Mouse (Mus musculus) limb, embryonic 14.5 days (tissue): ENCODE measurements around the gene Cptp. TPM values are rescaled to one million over a fixed set of nuclear protein-coding genes. Genes with fewer than 3 reads are reported as not detected.

ENCODE experiments used
- ATAC-seq: fragments of 200-750 bp; cut with Nextera tagmentation; 2 replicates; pipeline ENCODE4 v1.8.0; 2017; ENCODE audit warnings: low read depth, moderate number of reproducible peaks, moderate TSS enrichment; ENCODE audit not compliant: low FRiP score
- DNase-seq: peaks from one replicate; pipeline ENCODE4 v3.0.0-alpha.2; 2015; ENCODE audit warnings: low spot score
- H3K27ac ChIP-seq: fragments of 300-500 bp; sonication (generic); replicated peaks from 2 replicates; pipeline ENCODE4 v1.5.1; 2014; ENCODE audit warnings: low read depth, mild to moderate bottlenecking, low read length, moderate library complexity, mixed read lengths
- H3K27me3 ChIP-seq: fragments of 300-500 bp; sonication (generic); 2 replicates; pipeline ENCODE4 v1.6.1; 2014; ENCODE audit warnings: low read length, mixed read lengths; ENCODE audit not compliant: control insufficient read depth, insufficient read depth
- H3K36me3 ChIP-seq: fragments of 300-500 bp; sonication (generic); 2 replicates; pipeline ENCODE4 v1.6.1; 2014; ENCODE audit warnings: mild to moderate bottlenecking, low read length, moderate library complexity, mixed read lengths; ENCODE audit not compliant: control insufficient read depth, insufficient read depth
- H3K4me1 ChIP-seq: fragments of 300-500 bp; sonication (generic); 2 replicates; pipeline ENCODE4 v1.6.1; 2014; ENCODE audit warnings: antibody characterized with exemption, low read length, mixed read lengths; ENCODE audit not compliant: control insufficient read depth, insufficient read depth
- H3K4me2 ChIP-seq: fragments of 300-500 bp; sonication (generic); replicated peaks from 2 replicates; pipeline ENCODE4 v1.6.1; 2014; ENCODE audit warnings: low read depth, mild to moderate bottlenecking, low read length, moderate library complexity; ENCODE audit not compliant: severe bottlenecking
- H3K4me3 ChIP-seq: fragments of 300-500 bp; sonication (generic); replicated peaks from 2 replicates; pipeline ENCODE4 v1.5.1; 2014; ENCODE audit warnings: low read length
- H3K9ac ChIP-seq: fragments of 300-500 bp; sonication (generic); 2 replicates; pipeline ENCODE4 v1.6.1; 2014; ENCODE audit warnings: mild to moderate bottlenecking, low read depth, low read length, moderate library complexity; ENCODE audit not compliant: severe bottlenecking
- H3K9me3 ChIP-seq: fragments of 300-500 bp; sonication (generic); 2 replicates; pipeline ENCODE4 v1.6.1; 2016; ENCODE audit warnings: low read length; ENCODE audit not compliant: control insufficient read depth
- POLR2A ChIP-seq: fragments of 200-500 bp; IDR thresholded peaks from 2 replicates; pipeline ENCODE4 v1.8.0; 2012; ENCODE audit warnings: inconsistent platforms, mild to moderate bottlenecking, moderate library complexity, borderline replicate concordance; ENCODE audit not compliant: insufficient read depth, insufficient read length; ENCODE audit errors: extremely low read depth
- WGBS: fragments of 180-500 bp; shearing (Covaris S2); extraction: QIAGEN DNeasy Blood & Tissue Kit; methylation state at CpG from one replicate; pipeline ENCODE4 v1.1.7; 2014; 5-methylcytosine and 5-hydroxymethylcytosine counted together
- polyA plus RNA-seq, 2 experiments: library from polyadenylated mRNA; depleted of rRNA in 1 of 2; stranded (reverse) in 1 of 2; unstranded in 1 of 2; fragments of >200 nt; fragmentation: Nextera tagmentation in 1 of 2; extraction: Ambion mirVana in 1 of 2; gene quantifications; 2 replicates each; pipeline versions ENCODE4 v1.2.1 to v1.2.3; 2012 to 2014

Cptp gene
- polyA plus RNA-seq, 2 experiments: 15.0 to 19.2 TPM

- peaks cover 59% of the 10 kb centered on the region for H3K36me3 ChIP-seq
- no peak for TF ChIP-seq POLR2A
- H3K27ac ChIP-seq: no peak overlapping the region
- no peak overlapping the region for H3K4me2 ChIP-seq
- no peak overlapping the region for H3K9ac ChIP-seq
- WGBS: 90% methylated on average over 2 of the region's 2 CpGs
- ATAC-seq: no peak
- DNase-seq: no peak
- no peaks in the 10 kb centered on the region for H3K27me3 ChIP-seq
- H3K9me3 ChIP-seq: no peaks in the 10 kb centered on the region
- H3K4me1 ChIP-seq: peaks cover 14% of the 10 kb centered on the region
- H3K4me3 ChIP-seq: no peak overlapping the region
Measured at GRCm38 (mm10) chr4:155898318-155898717, 29.1 kb upstream of the Cptp start.

GRCm38 (mm10) chr4:155896461-155896860 lies 27.2 kb upstream of the Cptp start:
- WGBS: 95% methylated on average over 12 of the region's 12 CpGs
- Histone ChIP-seq H3K4me1 (peaks cover 18% of the 10 kb centered on the region), H3K27ac (no peak overlapping the region), H3K9me3 (no peaks in the 10 kb centered on the region), H3K27me3 (no peaks in the 10 kb centered on the region), H3K9ac (no peak overlapping the region), H3K4me2 (no peak overlapping the region), H3K36me3 (peaks cover 41% of the 10 kb centered on the region), H3K4me3 (no peak overlapping the region)
- ATAC-seq: no peak
- TF ChIP-seq POLR2A: no peak
- no peak for DNase-seq

GRCm38 (mm10) chr4:155895826-155896225 lies 26.6 kb upstream of the Cptp start:
- ATAC-seq (no peak), DNase-seq (no peak)
- 89% methylated on average over 4 of the region's 4 CpGs for WGBS

GRCm38 (mm10) chr4:155895216-155895615 lies 26.0 kb upstream of the Cptp start:
- WGBS: 37% methylated on average over 6 of the region's 6 CpGs
- peaks cover 30% of the 10 kb centered on the region for H3K36me3 ChIP-seq
- H3K4me2 ChIP-seq: 0 out of 2 replicates have a peak overlapping the region, but pooled peaks have one; percentile 1
- no peak overlapping the region for H3K27ac ChIP-seq
- no peaks in the 10 kb centered on the region for H3K9me3 ChIP-seq
- H3K4me1 ChIP-seq: peaks cover 24% of the 10 kb centered on the region
- ATAC-seq (no peak), DNase-seq (peak; percentile 20)
- TF ChIP-seq POLR2A: no peak
- no peaks in the 10 kb centered on the region for H3K27me3 ChIP-seq
- H3K9ac ChIP-seq: no peak overlapping the region
- no peak overlapping the region for H3K4me3 ChIP-seq

More at GRCm38 (mm10) chr4:155895826-155896225, 26.6 kb upstream of the Cptp start:
- H3K4me3 ChIP-seq: no peak overlapping the region
- no peak for TF ChIP-seq POLR2A
- no peak overlapping the region for H3K4me2 ChIP-seq
- H3K9ac ChIP-seq: no peak overlapping the region
- peaks cover 18% of the 10 kb centered on the region for H3K4me1 ChIP-seq
- no peaks in the 10 kb centered on the region for H3K9me3 ChIP-seq
- H3K27me3 ChIP-seq: no peaks in the 10 kb centered on the region
- H3K36me3 ChIP-seq: peaks cover 35% of the 10 kb centered on the region
- no peak overlapping the region for H3K27ac ChIP-seq

GRCm38 (mm10) chr4:155894311-155894881 lies 25.2 kb upstream of the Cptp start:
- Histone ChIP-seq H3K36me3 (peaks cover 22% of the 10 kb centered on the region), H3K27ac (no peak overlapping the region), H3K4me1 (peaks cover 25% of the 10 kb centered on the region), H3K9ac (peak overlapping the region; percentile 29), H3K4me3 (no peak overlapping the region), H3K4me2 (peak overlapping the region; percentile 15; the same call in 1 of the 2 replicates), H3K27me3 (no peaks in the 10 kb centered on the region), H3K9me3 (no peaks in the 10 kb centered on the region)
- WGBS: 20% methylated on average over 8 of the region's 8 CpGs
- no peak for ATAC-seq
- no peak for TF ChIP-seq POLR2A
- peak; percentile 23 for DNase-seq

- H3K9ac ChIP-seq: no peak overlapping the region
- ATAC-seq: no peak
- no peaks in the 10 kb centered on the region for H3K27me3 ChIP-seq
- 69% methylated on average over 8 of the region's 8 CpGs for WGBS
- DNase-seq: no peak
- peak overlapping the region; percentile 88 for H3K4me3 ChIP-seq
- peaks cover 22% of the 10 kb centered on the region for H3K36me3 ChIP-seq
- H3K4me1 ChIP-seq: peaks cover 25% of the 10 kb centered on the region
- H3K9me3 ChIP-seq: no peaks in the 10 kb centered on the region
- peak overlapping the region; percentile 96 for H3K4me2 ChIP-seq
- no peak overlapping the region for H3K27ac ChIP-seq
- no peak for TF ChIP-seq POLR2A
Measured at GRCm38 (mm10) chr4:155893212-155893690, 24.0 kb upstream of the Cptp start.
